Mouse (Mus musculus): ENCODE results near the gene Alox12. TPM values are rescaled to one million over a fixed set of nuclear protein-coding genes. Genes with fewer than 3 reads are reported as not detected.

Alox12 gene
- polyA plus RNA-seq, 1 experiment from 2014 or later: 0.03 TPM

DNA sequence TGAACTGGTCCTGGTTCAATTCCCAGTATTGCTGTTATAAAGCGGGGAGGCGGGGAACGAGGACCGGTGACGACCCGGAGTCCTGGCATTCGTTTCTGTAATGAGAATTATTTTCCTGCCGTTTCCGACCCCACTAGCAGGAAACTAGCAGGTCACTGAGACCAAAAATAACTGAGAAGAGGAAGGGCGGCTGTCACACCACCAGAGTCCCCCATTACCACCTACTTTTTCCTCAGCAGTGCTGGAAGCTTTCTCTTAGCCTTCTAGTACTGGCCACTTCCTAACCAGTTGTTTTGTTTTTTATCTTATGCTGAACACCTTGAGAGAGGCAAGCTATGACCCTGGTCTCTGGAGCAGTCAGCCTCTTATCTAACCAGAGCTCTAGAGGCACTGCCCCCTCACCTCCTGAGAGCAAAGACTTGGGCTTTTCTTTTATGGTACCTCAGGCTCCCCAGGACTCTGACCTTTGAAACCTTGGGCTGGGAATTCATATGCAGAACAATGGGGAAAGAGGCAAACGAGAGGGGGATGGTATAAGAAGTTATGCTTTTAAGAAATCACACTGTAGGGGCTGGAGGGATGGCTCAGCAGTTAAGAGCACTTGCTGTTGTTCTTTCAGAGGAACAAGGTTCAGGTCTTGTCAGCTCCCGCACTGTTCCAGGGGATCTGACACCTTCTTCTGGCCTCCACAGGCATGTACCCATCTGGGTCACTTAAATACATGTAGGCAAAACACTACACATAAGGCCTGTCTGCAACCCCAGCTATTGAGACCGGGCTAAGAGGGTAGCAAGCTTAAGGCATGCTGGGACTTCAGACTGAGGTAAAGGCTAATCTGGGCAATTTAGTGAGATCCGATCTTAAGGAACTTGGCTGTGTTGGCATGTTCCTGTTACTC, 33.3 kb downstream of the Alox12 start:
- no peak for ATAC-seq
- POLR2A ChIA-PET: interaction anchor here (1.4 to 2.5 kb wide), 2 partner anchors 9 to 18 kb away, joined by 5 to 7 read pairs; partner anchors contain the start of genes Gm21988 and Rnasek
- H3K27me3 ChIP-seq: peaks cover 6% of the 10 kb centered on the region
- no peak for DNase-seq (ENCODE audit: low read depth, low spot score)
- no peak for TF ChIP-seq CTCF (IDR thresholded peaks at IDR 0.05)
- CTCF ChIA-PET: interaction anchor here (1.0 to 2.8 kb wide), 3 partner anchors 9 to 70 kb away, joined by 3 to 17 read pairs (median 4); partner anchors contain the start of gene Bcl6b
- in situ Hi-C loops (cut with MboI; ENCODE audit: low pct_unique_long_range_greater_than_20kb): no loop called here

GRCm38 (mm10) chr11:70220731-70221602, 34.2 kb downstream of the Alox12 start, which contains the start of gene Slc16a13:
TSS of gene Slc16a13 (minus strand) at chr11:70221064.
- ChIA-PET CTCF (interaction anchor here (1.0 to 2.8 kb wide), 3 partner anchors 10 to 69 kb away, joined by 3 to 17 read pairs (median 4); partner anchors contain the start of gene Bcl6b), POLR2A (interaction anchor here (1.1 to 2.5 kb wide), 3 partner anchors 10 to 19 kb away, joined by 4 to 7 read pairs (median 5); partner anchors contain the start of genes Gm21988 and Rnasek)
- no peak for DNase-seq (ENCODE audit: low read depth, low spot score)
- peak; percentile 61 for ATAC-seq
- H3K27me3 ChIP-seq: peaks cover 3% of the 10 kb centered on the region
- in situ Hi-C loops (cut with MboI; ENCODE audit: low pct_unique_long_range_greater_than_20kb): no loop called here
- TF ChIP-seq CTCF (IDR thresholded peaks at IDR 0.05): no peak

- no peaks in the 10 kb centered on the region for H3K27me3 ChIP-seq
- CTCF ChIA-PET: interaction anchor here (2.8 kb wide), 1 partner anchor 10 kb away, joined by 17 read pairs; the partner anchor contains the start of gene Bcl6b
Measured at GRCm38 (mm10) chr11:70220323-70220722, 34.8 kb downstream of the Alox12 start.

DNA sequence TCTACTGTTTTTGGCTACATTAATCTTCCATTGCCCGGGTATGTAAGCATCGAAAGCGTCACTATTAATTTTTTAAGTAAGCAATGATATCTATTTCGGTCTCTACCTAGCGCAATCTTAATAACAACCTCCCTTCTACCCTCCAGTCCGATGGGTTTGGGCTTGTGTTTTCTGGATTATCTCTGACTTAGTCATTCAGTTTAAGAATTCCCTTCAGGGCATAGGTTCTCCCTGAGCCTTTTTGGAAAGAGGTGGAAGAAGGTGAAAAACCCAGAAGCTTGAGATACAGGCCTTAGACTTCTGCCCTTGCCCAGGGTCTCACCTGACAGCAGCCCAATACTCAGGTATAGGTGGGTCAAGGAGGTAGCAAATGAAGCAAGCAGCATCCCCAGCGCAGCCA, 35.3 kb downstream of the Alox12 start:
- TF ChIP-seq CTCF (IDR thresholded peaks at IDR 0.05): no peak
- ChIA-PET CTCF (interaction anchor here (2.8 kb wide), 1 partner anchor 11 kb away, joined by 17 read pairs; the partner anchor contains the start of gene Bcl6b), POLR2A (interaction anchor here (1.1 kb wide), 1 partner anchor 20 kb away, joined by 4 read pairs; the partner anchor contains the start of genes Gm21988 and Rnasek)
- ATAC-seq (no peak), DNase-seq (ENCODE audit: low read depth, low spot score) (no peak)
- H3K27me3 ChIP-seq: no peaks in the 10 kb centered on the region
- in situ Hi-C loops (cut with MboI; ENCODE audit: low pct_unique_long_range_greater_than_20kb): loop anchor here (10.0 kb wide), 1 partner anchor 285 kb away; the partner anchor contains the start of gene Ybx2

More at GRCm38 (mm10) chr11:70220323-70220722, 34.8 kb downstream of the Alox12 start:
- in situ Hi-C loops (cut with MboI; ENCODE audit: low pct_unique_long_range_greater_than_20kb): no loop called here
- DNase-seq (ENCODE audit: low read depth, low spot score): no peak
- ATAC-seq: no peak
- POLR2A ChIA-PET: interaction anchor here (1.1 to 2.5 kb wide), 2 partner anchors 10 to 19 kb away, joined by 4 to 7 read pairs; partner anchors contain the start of genes Gm21988 and Rnasek
- no peak for TF ChIP-seq CTCF (IDR thresholded peaks at IDR 0.05)

GRCm38 (mm10) chr11:70218741-70219470, 36.2 kb downstream of the Alox12 start:
- no peak for ATAC-seq
- in situ Hi-C loops (cut with MboI; ENCODE audit: low pct_unique_long_range_greater_than_20kb): loop anchor here (10.0 kb wide), 1 partner anchor 284 kb away; the partner anchor contains the start of gene Ybx2
- POLR2A ChIA-PET: no interaction called here
- TF ChIP-seq CTCF (IDR thresholded peaks at IDR 0.05): no peak
- CTCF ChIA-PET: no interaction called here
- no peak for DNase-seq (ENCODE audit: low read depth, low spot score)
- no peaks in the 10 kb centered on the region for H3K27me3 ChIP-seq

GRCm38 (mm10) chr11:70218039-70218438, 37.1 kb downstream of the Alox12 start:
- DNase-seq (ENCODE audit: low read depth, low spot score) (no peak), ATAC-seq (no peak)
- POLR2A ChIA-PET: no interaction called here
- no peak for TF ChIP-seq CTCF (IDR thresholded peaks at IDR 0.05)
- CTCF ChIA-PET: no interaction called here
- H3K27me3 ChIP-seq: no peaks in the 10 kb centered on the region
- in situ Hi-C loops (cut with MboI; ENCODE audit: low pct_unique_long_range_greater_than_20kb): loop anchor here (10.0 kb wide), 1 partner anchor 283 kb away; the partner anchor contains the start of gene Ybx2

- no peak for TF ChIP-seq CTCF (IDR thresholded peaks at IDR 0.05)
- ChIA-PET POLR2A (no interaction called here), CTCF (interaction anchor here (0.8 to 1.8 kb wide), 3 partner anchors 14 to 140 kb away, joined by 3 to 5 read pairs (median 4); partner anchors contain the start of gene Bcl6b)
- in situ Hi-C loops (cut with MboI; ENCODE audit: low pct_unique_long_range_greater_than_20kb): loop anchor here (10.0 kb wide), 1 partner anchor 281 kb away; the partner anchor contains the start of gene Ybx2
- no peaks in the 10 kb centered on the region for H3K27me3 ChIP-seq
- no peak for DNase-seq (ENCODE audit: low read depth, low spot score)
- ATAC-seq: no peak
Measured at GRCm38 (mm10) chr11:70216103-70216502, 39.0 kb downstream of the Alox12 start.

GRCm38 (mm10) chr11:70215301-70215700, 39.9 kb downstream of the Alox12 start:
- POLR2A ChIA-PET: no interaction called here

DNA sequence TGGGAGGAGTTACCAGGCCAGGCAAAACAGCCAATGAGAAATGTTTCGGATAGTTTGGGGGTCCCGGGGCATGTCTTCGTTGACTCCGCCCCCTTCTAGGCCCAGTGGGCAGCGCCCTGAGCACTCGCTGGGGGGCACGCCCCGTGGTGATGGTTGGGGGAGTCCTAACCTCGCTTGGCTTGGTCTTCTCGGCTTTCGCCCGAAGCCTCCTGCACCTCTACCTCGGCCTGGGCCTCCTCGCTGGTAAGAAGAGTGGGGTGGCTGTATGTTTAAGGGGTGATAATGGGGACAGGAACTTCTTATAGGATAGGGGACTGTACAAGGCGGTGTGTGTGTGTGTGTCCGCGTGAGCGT, 40.3 kb downstream of the Alox12 start:
- POLR2A ChIA-PET: no interaction called here

More at GRCm38 (mm10) chr11:70215301-70215700, 39.9 kb downstream of the Alox12 start:
- no peaks in the 10 kb centered on the region for H3K27me3 ChIP-seq
- CTCF ChIA-PET: interaction anchor here (0.8 kb wide), 1 partner anchor 15 kb away, joined by 3 read pairs; the partner anchor contains the start of gene Bcl6b
- TF ChIP-seq CTCF (IDR thresholded peaks at IDR 0.05): no peak
- ATAC-seq (no peak), DNase-seq (ENCODE audit: low read depth, low spot score) (no peak)
- in situ Hi-C loops (cut with MboI; ENCODE audit: low pct_unique_long_range_greater_than_20kb): loop anchor here (10.0 kb wide), 1 partner anchor 280 kb away; the partner anchor contains the start of gene Ybx2

More for the DNA sequence above, 40.3 kb downstream of the Alox12 start:
- no peaks in the 10 kb centered on the region for H3K27me3 ChIP-seq
- CTCF ChIA-PET: no interaction called here
- ATAC-seq (no peak), DNase-seq (ENCODE audit: low read depth, low spot score) (no peak)
- TF ChIP-seq CTCF (IDR thresholded peaks at IDR 0.05): no peak
- in situ Hi-C loops (cut with MboI; ENCODE audit: low pct_unique_long_range_greater_than_20kb): loop anchor here (10.0 kb wide), 1 partner anchor 280 kb away; the partner anchor contains the start of gene Ybx2

Measured in Patski (cell line).